Mouse (Mus musculus) retina, embryonic 14.5 days (tissue): Measurements from ENCODE around the gene Srl.
A peak's percentile ranks its signal among the peaks of the same experiment; 100 is the strongest.
"Not testable (repeated sequence)": the region's sequence is repeated elsewhere in the genome, so short reads cannot be mapped to it uniquely, and the experiment has no call there.

Experiments used
- DNase-seq: peaks from one replicate; pipeline ENCODE4 v3.0.0-alpha.2; 2015; ENCODE audit warnings: low spot score

Srl gene

GRCm38 (mm10) chr16:4552829-4553550 is 11.4 kb upstream of the Srl start:
- DNase-seq: no peak

- DNase-seq: no peak
These were observed 10.3 kb upstream of the Srl start for GRCm38 (mm10) chr16:4551885-4552284.

- peak; percentile 85 for DNase-seq
These were observed 9.4 kb upstream of the Srl start for GRCm38 (mm10) chr16:4551056-4551455.

GRCm38 (mm10) chr16:4548953-4549688 is 7.5 kb upstream of the Srl start:
- no peak for DNase-seq

GRCm38 (mm10) chr16:4547611-4548010 is 6.0 kb upstream of the Srl start:
- no peak for DNase-seq

GRCm38 (mm10) chr16:4546838-4547237 is 5.2 kb upstream of the Srl start:
- no peak for DNase-seq

- no peak for DNase-seq
These were observed 3.2 kb upstream of the Srl start for GRCm38 (mm10) chr16:4544845-4545244.

- no peak for DNase-seq
These were observed 1.6 kb upstream of the Srl start for GRCm38 (mm10) chr16:4543266-4543665.

GRCm38 (mm10) chr16:4542236-4542774 is 689 bp upstream of the Srl start:
- no peak for DNase-seq

GRCm38 (mm10) chr16:4541033-4541432 is 583 bp downstream of the Srl start:
- no peak for DNase-seq

GRCm38 (mm10) chr16:4540064-4540775 is 1.4 kb downstream of the Srl start:
- DNase-seq: no peak

- DNase-seq: no peak
These were observed 2.1 kb downstream of the Srl start for GRCm38 (mm10) chr16:4539521-4539920.

- no peak for DNase-seq
These were observed 3.8 kb downstream of the Srl start for GRCm38 (mm10) chr16:4537616-4538358.

- not testable (repeated sequence) for DNase-seq
These were observed 14.2 kb downstream of the Srl start for GRCm38 (mm10) chr16:4527373-4527772.

- DNase-seq: no peak
These were observed 18.2 kb downstream of the Srl start for GRCm38 (mm10) chr16:4523313-4524004.

- DNase-seq: no peak
These were observed 18.7 kb downstream of the Srl start for GRCm38 (mm10) chr16:4522879-4523278.

GRCm38 (mm10) chr16:4521735-4522530 is 19.7 kb downstream of the Srl start:
- DNase-seq: no peak

- no peak for DNase-seq
These were observed 20.4 kb downstream of the Srl start for GRCm38 (mm10) chr16:4521074-4521667.

GRCm38 (mm10) chr16:4520673-4521072 is 20.9 kb downstream of the Srl start:
- DNase-seq: no peak

- no peak for DNase-seq
These were observed 21.8 kb downstream of the Srl start for GRCm38 (mm10) chr16:4519825-4520224.
